Mouse (Mus musculus) hematopoietic stem cell, adult 5-6 weeks (primary cell): Measurements from ENCODE around the gene Myo1d. TPM values are rescaled to one million over a fixed set of nuclear protein-coding genes. Genes with fewer than 3 reads are reported as not detected.
"Not testable (repeated sequence)": the region's sequence is repeated elsewhere in the genome, so short reads cannot be mapped to it uniquely, and the experiment has no call there.

Experiments
- ATAC-seq, 2 experiments: fragments of 125-278 bp in 1 of 2; replicated peaks in 1 of 2; 2 replicates each; pipeline ENCODE4 v1.8.0; 2016 to 2017; ENCODE audit warnings: inconsistent platforms in 2 of 2, mild to moderate bottlenecking in 2 of 2, moderate number of reproducible peaks in 2 of 2, low read depth in 1 of 2, moderate TSS enrichment in 1 of 2; ENCODE audit not compliant: low FRiP score in 2 of 2, poor library complexity in 2 of 2, severe bottlenecking in 2 of 2, insufficient read depth in 1 of 2, low TSS enrichment in 1 of 2
- total RNA-seq: library from RNA; stranded (forward); fragments of 172-1452, 232-1000 nt; gene quantifications from 2 replicates; pipeline ENCODE4 v1.2.3, GENCODE M21; 2017

The Myo1d gene
- total RNA-seq, 1 experiment from 2014 or later = 3.4 TPM

GRCm38 (mm10) chr11:80471836-80472605 is 307.8 kb downstream of the Myo1d start:
- no peak for ATAC-seq

- ATAC-seq = not testable (repeated sequence)
Observed at GRCm38 (mm10) chr11:80463605-80464130, 316.2 kb downstream of the Myo1d start.

DNA sequence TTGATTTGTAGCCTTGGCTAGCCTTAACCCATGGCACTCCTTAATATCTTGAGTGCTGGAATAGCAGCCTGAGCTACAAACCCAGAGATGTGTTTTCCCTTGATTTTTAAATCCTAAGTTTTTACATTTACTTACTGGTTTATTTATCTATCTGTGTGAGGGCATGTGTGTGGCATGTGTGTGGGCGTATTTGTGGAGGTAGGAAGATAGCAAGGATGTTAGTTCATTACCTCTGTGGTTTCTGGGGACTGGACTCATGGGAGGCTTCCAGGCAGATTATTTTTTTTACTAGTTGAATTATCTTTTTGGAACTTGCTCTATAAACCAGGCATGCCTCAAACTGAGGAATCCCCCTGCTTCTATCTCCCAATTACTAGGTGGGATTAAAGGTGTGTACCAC is 326.6 kb downstream of the Myo1d start:
- ATAC-seq = no peak

- no peak for ATAC-seq
Observed at GRCm38 (mm10) chr11:80452242-80452641, 327.6 kb downstream of the Myo1d start.

- ATAC-seq = no peak
Observed at GRCm38 (mm10) chr11:80449859-80450258, 330.0 kb downstream of the Myo1d start.

DNA sequence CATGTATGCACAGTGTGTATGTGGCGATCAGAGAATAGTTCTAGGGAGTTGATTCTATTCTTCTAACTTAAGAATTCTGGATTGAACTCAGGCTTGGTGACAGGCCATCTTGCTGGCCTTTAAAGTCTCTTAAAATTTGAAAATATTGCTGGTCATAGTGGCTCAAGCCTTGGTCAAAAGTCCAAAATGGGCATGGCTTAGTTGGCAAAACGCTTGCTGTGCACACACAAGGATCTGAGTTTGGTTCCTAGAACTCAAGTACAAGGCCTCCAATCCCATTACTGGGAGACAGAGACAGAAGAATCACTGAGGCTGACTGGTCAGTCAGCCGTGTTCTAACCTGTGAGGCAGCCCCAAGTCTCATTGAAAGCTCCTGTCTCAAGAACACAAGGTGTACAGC is 332.9 kb downstream of the Myo1d start:
- no peak for ATAC-seq

Other genes with a start within 250 kb of the Myo1d start
- 16.4 and 19.8 TPM in 2 replicates for gene Tmem98, start 30.1 kb upstream of the Myo1d start, total RNA-seq
- gene Spaca3, start 78.3 kb upstream of the Myo1d start, total RNA-seq = not detected in 2 replicates